Comparison of ENCODE assay signal across 15 mouse cellular contexts in genomic region chr13:109518194-109518593, GRCm38 (mm10).
"Had no signal": no experiment of that assay in that cellular context is flagged by ENCODE, and none has a peak within 500 bp of the region (broad histone marks: within the 10 kb centered on the region; RNA-seq: fewer than 3 reads in every experiment).

No protein-coding gene starts in this region.

- H3K4me2 ChIP-seq: neural tube, embryonic 15.5 days; stomach, embryonic 15.5 days had no signal

- H3K27me3 ChIP-seq: neural tube, embryonic 15.5 days; stomach, embryonic 15.5 days had no signal

- H3K4me1 ChIP-seq: neural tube, embryonic 15.5 days; stomach, embryonic 15.5 days had no signal

- H3K9me3 ChIP-seq: neural tube, embryonic 15.5 days; stomach, embryonic 15.5 days had no signal

- DNase-seq: retina, postnatal 1 day; right cerebral cortex, adult 18-20 months; right cerebral cortex, postnatal 14 days; right cerebral cortex, postnatal 25 days; right cerebral cortex, postnatal 4 days; spleen, adult 18-20 months; thymus, adult 18-20 months; thymus, adult 2 months; thymus, postnatal 14 days; thymus, postnatal 25 days; thymus, postnatal 36 days; thymus, postnatal 4 days had no signal

- H3K36me3 ChIP-seq: neural tube, embryonic 15.5 days; stomach, embryonic 15.5 days had no signal

- H3K27ac ChIP-seq: neural tube, embryonic 15.5 days; stomach, embryonic 15.5 days; stomach, postnatal 0 days had no signal

- H3K9ac ChIP-seq: neural tube, embryonic 15.5 days; stomach, embryonic 15.5 days had no signal

- H3K4me3 ChIP-seq: neural tube, embryonic 15.5 days; stomach, embryonic 15.5 days had no signal
